Mouse (Mus musculus) midbrain, embryonic 16.5 days (tissue): ENCODE results near the gene Mrpl28. TPM values are rescaled to one million over a fixed set of nuclear protein-coding genes. Genes with fewer than 3 reads are reported as not detected.

Experiments used
- ATAC-seq: fragments of 200-750 bp; cut with Nextera tagmentation; 2 replicates; pipeline ENCODE4 v1.8.0; 2017; ENCODE audit warnings: moderate TSS enrichment
- H3K27ac ChIP-seq: fragments of 300-500 bp; sonication (generic); 2 replicates; pipeline ENCODE4 v1.5.1; 2014; ENCODE audit warnings: mild to moderate bottlenecking, low read length, mixed read lengths
- H3K27me3 ChIP-seq: fragments of 300-500 bp; sonication (generic); 2 replicates; pipeline ENCODE4 v1.6.1; 2014; ENCODE audit warnings: low read depth, low read length, mixed read lengths; ENCODE audit not compliant: control insufficient read depth, insufficient read depth
- H3K36me3 ChIP-seq: fragments of 300-500 bp; sonication (generic); 2 replicates; pipeline ENCODE4 v1.6.1; 2014; ENCODE audit warnings: mild to moderate bottlenecking, low read length, moderate library complexity, mixed read lengths; ENCODE audit not compliant: control insufficient read depth, insufficient read depth
- H3K4me1 ChIP-seq: fragments of 300-500 bp; sonication (generic); 2 replicates; pipeline ENCODE4 v1.6.1; 2014; ENCODE audit warnings: mild to moderate bottlenecking, low read length, mixed read lengths; ENCODE audit not compliant: control insufficient read depth, insufficient read depth
- H3K4me2 ChIP-seq: fragments of 300-500 bp; sonication (generic); 2 replicates; pipeline ENCODE4 v1.6.1; 2014; ENCODE audit warnings: mild to moderate bottlenecking, low read length, mixed read lengths
- H3K4me3 ChIP-seq: fragments of 300-500 bp; sonication (generic); 2 replicates; pipeline ENCODE4 v1.5.1; 2014; ENCODE audit warnings: low read depth, mild to moderate bottlenecking, low read length, moderate library complexity, mixed read lengths
- H3K9ac ChIP-seq: fragments of 300-500 bp; sonication (generic); 2 replicates; pipeline ENCODE4 v1.6.1; 2014; ENCODE audit warnings: low read depth, low read length, mixed read lengths
- H3K9me3 ChIP-seq: fragments of 300-500 bp; sonication (generic); replicated peaks from 2 replicates; pipeline ENCODE4 v1.6.1; 2014; ENCODE audit warnings: mild to moderate bottlenecking, low read length, mixed read lengths; ENCODE audit not compliant: control insufficient read depth, poor library complexity, severe bottlenecking
- WGBS: fragments of 180-500 bp; shearing (Covaris S2); extraction: QIAGEN DNeasy Blood & Tissue Kit; methylation state at CpG from one replicate; pipeline ENCODE4 v1.1.7; 2014; 5-methylcytosine and 5-hydroxymethylcytosine counted together
- polyA plus RNA-seq: library from polyadenylated mRNA; unstranded; fragments of >200 nt; fragmentation: Nextera tagmentation; extraction: Ambion mirVana; gene quantifications from 2 replicates; pipeline ENCODE4 v1.2.1, GENCODE M21; 2015

The Mrpl28 gene
- polyA plus RNA-seq: 161 and 172 TPM in 2 replicates

DNA sequence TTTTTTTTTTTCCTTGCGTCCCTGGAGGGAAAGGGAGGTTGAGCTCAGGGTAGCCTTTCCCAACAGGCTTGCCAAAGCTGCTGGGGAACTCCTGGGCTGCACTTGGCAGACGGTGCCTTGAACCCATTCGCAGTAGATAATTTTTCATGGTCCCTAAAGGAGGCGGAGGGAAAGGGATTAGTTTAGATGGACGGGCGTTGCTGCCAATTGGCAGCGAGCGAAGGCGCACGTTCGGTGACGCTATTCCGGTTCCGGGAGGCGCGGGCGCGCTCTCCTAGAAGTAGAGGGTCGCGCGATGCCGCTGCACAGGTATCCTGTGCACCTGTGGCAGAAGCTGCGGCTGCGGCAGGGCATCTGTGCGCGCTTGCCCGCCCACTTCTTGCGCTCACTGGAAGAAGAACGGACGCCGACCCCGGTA lies at the start of gene Mrpl28:
Gene Mrpl28, plus strand, starts transcription at position 234 of the 418 bp plus-strand sequence.
- H3K27ac ChIP-seq: 0 out of 2 replicates have a peak within 1 kb of the TSS, but pooled peaks have one; percentile 31

DNA sequence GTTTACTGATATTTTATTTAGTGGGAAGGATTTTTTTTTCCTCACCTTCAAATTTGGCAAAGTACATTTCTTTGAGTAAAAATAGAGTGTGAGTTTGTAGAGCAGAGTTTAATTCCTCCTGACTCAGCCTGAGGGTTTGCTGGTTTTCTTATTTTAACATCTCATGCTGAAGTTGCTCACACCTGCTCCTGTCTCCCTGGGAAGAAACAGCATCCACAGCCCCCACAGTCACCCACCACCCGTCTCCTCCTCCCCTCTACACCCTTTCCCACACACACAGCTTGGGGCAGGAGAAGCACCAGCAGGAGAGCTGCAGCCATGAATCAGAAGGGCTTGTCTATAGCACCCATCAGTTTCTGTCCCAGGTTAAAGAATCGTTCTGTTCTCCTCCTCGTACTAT lies 48.1 kb upstream of the Mrpl28 start:
- WGBS: 65% methylated on average over 3 of the region's 3 CpGs
- H3K4me3 ChIP-seq: no peak overlapping the region

More for the DNA sequence above, at the start of gene Mrpl28:
- Histone ChIP-seq H3K9ac (peak within 1 kb of the TSS; percentile 69), H3K4me3 (peak within 1 kb of the TSS; percentile 70), H3K4me1 (peaks cover 8% of the 10 kb centered on the region), H3K36me3 (peaks cover 15% of the 10 kb centered on the region), H3K27me3 (no peaks in the 10 kb centered on the region; the same call in 1 of the 2 replicates), H3K4me2 (peak within 1 kb of the TSS; percentile 82), H3K9me3 (no peaks in the 10 kb centered on the region)
- peak; percentile 93 for ATAC-seq
- under 1% methylated on average over 32 of the region's 32 CpGs for WGBS

DNA sequence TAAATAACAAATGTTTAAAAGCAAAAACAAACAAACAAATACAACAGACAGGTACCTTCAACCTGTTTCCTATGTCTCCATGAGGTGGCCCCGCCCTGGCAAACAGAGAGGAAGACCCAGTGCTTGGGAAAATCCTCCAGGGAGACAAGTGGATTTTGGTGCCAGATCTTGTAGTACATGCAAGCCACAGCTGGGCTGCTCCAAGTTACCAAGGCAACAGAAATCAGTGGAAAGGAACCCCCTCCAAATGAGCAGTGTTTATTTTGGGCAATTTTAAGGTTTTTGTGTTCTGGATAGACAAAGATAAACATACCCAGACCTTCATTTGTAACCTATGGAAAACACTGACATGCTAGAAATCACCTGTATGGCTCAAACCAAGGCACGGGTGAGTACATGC lies 44.4 kb upstream of the Mrpl28 start:
- Histone ChIP-seq H3K27ac (no peak overlapping the region), H3K4me2 (no peak overlapping the region), H3K9ac (no peak overlapping the region), H3K36me3 (peaks cover 5% of the 10 kb centered on the region), H3K4me3 (no peak overlapping the region), H3K27me3 (no peaks in the 10 kb centered on the region), H3K9me3 (no peaks in the 10 kb centered on the region), H3K4me1 (peaks cover 3% of the 10 kb centered on the region; the same call in 1 of the 2 replicates)
- whole genome bisulfite sequencing: 84% methylated on average over 2 of the region's 2 CpGs
- no peak for ATAC-seq

More for the DNA sequence above, 48.1 kb upstream of the Mrpl28 start:
- no peak overlapping the region for H3K27ac ChIP-seq
- no peaks in the 10 kb centered on the region for H3K36me3 ChIP-seq
- H3K4me1 ChIP-seq: peaks cover 3% of the 10 kb centered on the region
- H3K9ac ChIP-seq: no peak overlapping the region
- H3K9me3 ChIP-seq: no peaks in the 10 kb centered on the region
- H3K27me3 ChIP-seq: 0 out of 2 replicates have a peak, but pooled peaks cover 2% of the 10 kb centered on the region
- no peak for ATAC-seq
- no peak overlapping the region for H3K4me2 ChIP-seq

DNA sequence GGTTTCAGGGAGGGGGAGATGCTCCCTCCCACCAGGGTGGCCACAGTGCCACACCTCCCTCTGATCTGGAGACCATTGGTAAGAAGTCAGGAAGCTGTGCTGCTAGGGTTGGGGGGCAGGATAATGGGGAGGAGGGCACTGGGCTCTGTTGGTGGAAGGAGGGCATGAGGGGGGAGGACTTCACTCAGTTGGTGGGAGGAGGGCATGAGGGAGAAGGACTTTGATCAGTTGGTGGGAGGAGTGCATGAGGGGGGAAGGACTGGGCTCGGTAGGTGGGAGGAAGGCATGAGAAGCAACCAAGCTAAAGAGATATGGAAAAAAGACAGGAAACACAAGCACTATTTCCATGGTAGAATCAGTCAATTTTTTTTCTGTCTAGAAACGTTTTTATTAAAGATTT lies 42.4 kb upstream of the Mrpl28 start:
- H3K27me3 ChIP-seq: no peaks in the 10 kb centered on the region
- no peaks in the 10 kb centered on the region for H3K9me3 ChIP-seq
- H3K36me3 ChIP-seq: peaks cover 6% of the 10 kb centered on the region
- H3K4me3 ChIP-seq: no peak overlapping the region
- no peak for ATAC-seq
- no peak overlapping the region for H3K9ac ChIP-seq
- no peak overlapping the region for H3K4me2 ChIP-seq
- H3K27ac ChIP-seq: no peak overlapping the region
- peaks cover 3% of the 10 kb centered on the region; the same call in 1 of the 2 replicates for H3K4me1 ChIP-seq
- 53% methylated on average over 2 of the region's 2 CpGs for WGBS

DNA sequence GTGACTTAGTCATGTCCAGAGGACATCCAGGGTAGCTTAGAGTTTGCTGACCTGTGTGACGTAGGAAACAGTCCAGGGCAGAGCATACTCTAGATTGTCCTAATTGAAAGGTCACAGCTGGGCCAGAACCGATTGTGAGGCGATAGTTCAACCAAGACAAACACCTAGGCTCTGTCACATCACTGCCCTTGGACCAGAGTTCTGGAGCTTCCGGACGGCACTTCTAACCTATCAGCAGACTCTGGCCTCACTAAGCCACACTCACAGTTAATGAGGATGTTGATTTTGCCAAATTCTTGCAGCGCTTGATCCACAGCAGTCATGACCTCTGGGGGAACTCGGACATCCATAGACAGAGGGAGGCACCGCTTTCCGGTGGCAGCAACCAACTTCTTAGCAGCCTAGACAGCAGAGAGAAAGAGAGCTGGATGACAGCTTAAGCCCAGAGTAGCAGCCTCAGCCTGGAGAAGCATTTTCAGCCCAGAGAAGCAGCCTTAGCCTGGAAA lies 36.2 kb upstream of the Mrpl28 start:
- H3K9me3 ChIP-seq: no peaks in the 10 kb centered on the region
- no peak overlapping the region for H3K4me3 ChIP-seq
- no peaks in the 10 kb centered on the region for H3K27me3 ChIP-seq
- no peak overlapping the region for H3K27ac ChIP-seq
- no peak overlapping the region for H3K4me2 ChIP-seq
- H3K4me1 ChIP-seq: peaks cover 8% of the 10 kb centered on the region; the same call in 1 of the 2 replicates
- WGBS: 95% methylated on average over 9 of the region's 9 CpGs
- no peak for ATAC-seq
- H3K9ac ChIP-seq: no peak overlapping the region
- peaks cover 6% of the 10 kb centered on the region for H3K36me3 ChIP-seq

DNA sequence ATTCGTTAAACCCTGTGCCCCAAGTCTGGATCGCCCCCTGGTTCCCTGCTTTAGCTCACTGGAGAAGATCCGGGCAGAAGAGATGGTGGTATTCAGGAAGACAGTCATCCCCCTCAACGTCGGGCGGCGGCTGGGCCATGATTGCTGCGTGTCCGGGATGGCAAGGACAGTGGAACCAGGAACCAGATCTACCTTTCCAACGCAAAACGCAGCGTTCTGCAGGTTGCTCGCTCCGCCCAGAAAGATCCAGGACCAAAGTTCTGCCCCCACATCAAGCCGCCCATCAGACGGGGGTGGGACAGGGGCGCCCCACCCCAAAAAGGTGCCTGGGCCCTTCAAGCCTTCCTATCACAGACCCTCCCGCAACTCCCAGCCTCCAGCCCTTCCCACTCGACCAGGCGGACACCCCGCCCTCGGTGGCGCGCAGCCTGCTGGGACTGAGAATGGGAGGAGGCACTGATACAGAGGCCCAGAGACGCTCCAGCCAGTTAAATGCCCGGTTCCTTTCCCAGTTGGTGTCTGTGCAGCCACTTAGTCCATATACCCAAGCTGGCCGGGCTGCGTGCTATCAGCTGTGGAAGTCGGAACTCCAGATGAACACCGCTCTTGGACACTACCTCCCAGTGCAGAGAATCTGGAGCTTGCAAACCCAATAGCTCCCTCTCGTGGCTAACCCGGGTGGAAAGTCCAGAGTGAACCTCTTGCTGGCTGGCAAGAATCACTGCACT lies 33.2 kb upstream of the Mrpl28 start, which contains the start of gene Decr2:
Gene Decr2, minus strand, starts transcription at position 433 of the 728 bp plus-strand sequence.
- Histone ChIP-seq H3K4me1 (peaks cover 8% of the 10 kb centered on the region; the same call in 1 of the 2 replicates), H3K9ac (peak within 1 kb of the TSS; percentile 76), H3K4me3 (peak within 1 kb of the TSS; percentile 62), H3K36me3 (no peaks in the 10 kb centered on the region), H3K27me3 (no peaks in the 10 kb centered on the region), H3K9me3 (no peaks in the 10 kb centered on the region), H3K27ac (peak within 1 kb of the TSS; percentile 89), H3K4me2 (peak within 1 kb of the TSS; percentile 84)
- ATAC-seq: peak; percentile 86
- WGBS: 2% methylated on average over 32 of the region's 32 CpGs

DNA sequence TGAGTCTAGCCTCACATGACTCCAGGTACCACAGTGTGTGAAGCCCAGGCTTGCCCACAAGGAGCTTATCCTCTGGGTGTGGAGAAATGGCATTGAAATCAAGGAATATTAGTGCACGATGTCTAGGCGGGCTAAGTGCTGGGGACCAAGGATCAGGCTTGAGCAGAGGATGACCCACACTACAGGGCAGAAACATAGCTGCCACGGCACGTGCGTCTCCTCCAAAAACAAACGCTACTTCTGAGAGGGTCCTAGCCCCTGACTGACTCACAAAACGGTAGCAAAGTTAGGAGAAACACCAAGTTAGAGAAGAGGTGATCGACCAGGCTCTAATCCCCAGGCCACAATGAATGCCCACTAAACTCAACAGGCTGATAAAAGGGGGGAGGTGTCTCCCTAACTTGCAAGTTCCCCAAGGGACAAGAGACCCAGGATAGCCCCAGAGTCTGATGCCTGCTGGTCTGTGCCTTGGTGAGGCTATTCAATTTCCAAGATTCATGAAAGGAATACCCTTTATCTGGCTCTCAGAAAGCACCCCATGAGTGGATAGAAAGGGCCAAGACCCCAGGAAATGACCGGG lies 28.7 kb upstream of the Mrpl28 start:
- H3K9ac ChIP-seq: peak overlapping the region; percentile 84
- 25% methylated on average over 9 of the region's 9 CpGs for WGBS
- H3K27ac ChIP-seq: peak overlapping the region; percentile 50
- H3K4me1 ChIP-seq: peaks cover 3% of the 10 kb centered on the region; the same call in 1 of the 2 replicates
- peak overlapping the region; percentile 90 for H3K4me2 ChIP-seq
- no peak for ATAC-seq
- H3K27me3 ChIP-seq: no peaks in the 10 kb centered on the region
- H3K9me3 ChIP-seq: no peaks in the 10 kb centered on the region
- no peaks in the 10 kb centered on the region for H3K36me3 ChIP-seq
- H3K4me3 ChIP-seq: peak overlapping the region; percentile 64

DNA sequence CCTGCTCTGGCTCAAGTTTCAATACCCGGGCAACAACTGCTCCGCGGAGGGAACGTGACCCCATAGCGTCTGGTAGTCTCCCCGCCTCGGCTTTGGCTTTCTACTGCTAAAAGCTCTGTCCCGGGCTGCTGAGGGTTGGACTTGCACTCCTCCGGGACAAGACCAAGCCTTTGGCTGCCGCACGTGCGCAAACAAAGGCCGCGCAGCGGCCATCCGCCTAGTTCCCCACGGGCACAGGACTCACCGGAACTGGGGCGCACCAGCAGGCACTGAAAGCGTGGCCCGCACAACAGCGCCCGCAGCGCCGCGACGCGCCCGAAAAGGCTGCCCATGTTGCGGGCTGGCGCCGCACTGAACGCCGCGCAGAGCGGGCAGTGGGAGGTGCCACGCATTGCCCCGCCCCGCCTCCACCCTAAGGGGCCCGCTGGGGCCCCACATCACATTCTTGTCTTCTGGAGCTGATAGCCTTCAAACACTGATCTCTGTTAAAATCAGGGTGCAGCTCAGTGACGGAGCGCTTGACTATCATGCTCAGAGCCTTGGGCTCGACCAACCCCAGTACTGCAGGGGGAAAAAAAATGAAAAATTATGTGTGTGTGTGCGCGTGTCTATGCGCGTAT lies 28.1 kb upstream of the Mrpl28 start, which contains the start of gene Nme4:
Gene Nme4, minus strand, starts transcription at position 482 of the 620 bp plus-strand sequence.
- Histone ChIP-seq H3K4me2 (peak within 1 kb of the TSS; percentile 90), H3K36me3 (no peaks in the 10 kb centered on the region), H3K9ac (peak within 1 kb of the TSS; percentile 84), H3K9me3 (no peaks in the 10 kb centered on the region), H3K27ac (peak within 1 kb of the TSS; percentile 50), H3K4me3 (peak within 1 kb of the TSS; percentile 64), H3K4me1 (no peaks in the 10 kb centered on the region; the same call in 1 of the 2 replicates), H3K27me3 (no peaks in the 10 kb centered on the region)
- ATAC-seq: peak; percentile 77
- WGBS: 3% methylated on average over 47 of the region's 47 CpGs
